Mouse (Mus musculus) stomach, embryonic 14.5 days (tissue): Measurements from ENCODE around the gene Mindy2. TPM values are rescaled to one million over a fixed set of nuclear protein-coding genes. Genes with fewer than 3 reads are reported as not detected.

Experiments
- ATAC-seq: fragments of 200-750 bp; cut with Nextera tagmentation; 2 replicates; pipeline ENCODE4 v1.8.0; 2017; ENCODE audit warnings: low read depth, moderate TSS enrichment; ENCODE audit not compliant: insufficient number of reproducible peaks, insufficient read depth, low FRiP score
- H3K27ac ChIP-seq: fragments of 300-500 bp; sonication (generic); 2 replicates; pipeline ENCODE4 v1.5.1; 2014; ENCODE audit warnings: mild to moderate bottlenecking, low read length, moderate library complexity, mixed read lengths
- H3K27me3 ChIP-seq: fragments of 300-500 bp; sonication (generic); 2 replicates; pipeline ENCODE4 v1.6.1; 2014; ENCODE audit warnings: low read length, control low read depth, mixed read lengths; ENCODE audit not compliant: control insufficient read depth, insufficient read depth
- H3K36me3 ChIP-seq: fragments of 300-500 bp; sonication (generic); 2 replicates; pipeline ENCODE4 v1.6.1; 2014; ENCODE audit warnings: mild to moderate bottlenecking, control low read depth, low read length, moderate library complexity, mixed read lengths; ENCODE audit not compliant: control insufficient read depth, insufficient read depth
- H3K4me1 ChIP-seq: fragments of 300-500 bp; sonication (generic); 2 replicates; pipeline ENCODE4 v1.6.1; 2014; ENCODE audit warnings: low read length, control low read depth, mixed read lengths; ENCODE audit not compliant: control insufficient read depth, insufficient read depth
- H3K4me2 ChIP-seq: fragments of 300-500 bp; sonication (generic); replicated peaks from 2 replicates; pipeline ENCODE4 v1.6.1; 2014; ENCODE audit warnings: low read depth, low read length, control low read depth
- H3K4me3 ChIP-seq: fragments of 300-500 bp; sonication (generic); 2 replicates; pipeline ENCODE4 v1.5.1; 2014; ENCODE audit warnings: low read depth, low read length, control low read depth
- H3K9ac ChIP-seq: fragments of 300-500 bp; sonication (generic); replicated peaks from 2 replicates; pipeline ENCODE4 v1.6.1; 2014; ENCODE audit warnings: low read depth, mild to moderate bottlenecking, control low read depth, low read length, moderate library complexity, mixed read lengths
- H3K9me3 ChIP-seq: fragments of 300-500 bp; sonication (generic); 2 replicates; pipeline ENCODE4 v1.6.1; 2016; ENCODE audit warnings: low read depth, low read length, control low read depth; ENCODE audit not compliant: control insufficient read depth
- WGBS: fragments of 180-500 bp; shearing (Covaris S2); extraction: QIAGEN DNeasy Blood & Tissue Kit; methylation state at CpG from one replicate; pipeline ENCODE4 v1.1.7; 2014; 5-methylcytosine and 5-hydroxymethylcytosine counted together
- polyA plus RNA-seq: library from polyadenylated mRNA; unstranded; fragments of >200 nt; fragmentation: Nextera tagmentation; extraction: Ambion mirVana; gene quantifications from 2 replicates; pipeline ENCODE4 v1.2.1, GENCODE M21; 2014

The Mindy2 gene
- polyA plus RNA-seq, 1 experiment from 2014 or later: 11.3 TPM

- Histone ChIP-seq H3K4me1 (no peaks in the 10 kb centered on the region), H3K27me3 (no peaks in the 10 kb centered on the region), H3K36me3 (no peaks in the 10 kb centered on the region), H3K27ac (no peak overlapping the region), H3K4me2 (no peak overlapping the region), H3K4me3 (no peak overlapping the region), H3K9me3 (no peaks in the 10 kb centered on the region), H3K9ac (no peak overlapping the region)
- WGBS: 83% methylated on average over 2 of the region's 2 CpGs
- ATAC-seq: no peak
Measured at GRCm38 (mm10) chr9:70688301-70688968, 31.5 kb upstream of the Mindy2 start.

- Histone ChIP-seq H3K4me1 (peaks cover 16% of the 10 kb centered on the region; the same call in 1 of the 2 replicates), H3K27me3 (no peaks in the 10 kb centered on the region), H3K27ac (no peak overlapping the region), H3K4me3 (no peak overlapping the region), H3K4me2 (no peak overlapping the region), H3K9me3 (no peaks in the 10 kb centered on the region), H3K36me3 (no peaks in the 10 kb centered on the region), H3K9ac (no peak overlapping the region)
- WGBS: 47% methylated on average over 1 of the region's 1 CpGs
- ATAC-seq: no peak
Measured at GRCm38 (mm10) chr9:70682202-70682601, 25.2 kb upstream of the Mindy2 start.

GRCm38 (mm10) chr9:70679132-70680091 is 22.4 kb upstream of the Mindy2 start:
- Histone ChIP-seq H3K36me3 (no peaks in the 10 kb centered on the region), H3K27ac (peak overlapping the region; percentile 97), H3K9ac (peak overlapping the region; percentile 96), H3K27me3 (no peaks in the 10 kb centered on the region), H3K4me2 (peak overlapping the region; percentile 71), H3K4me1 (peaks cover 16% of the 10 kb centered on the region; the same call in 1 of the 2 replicates), H3K9me3 (no peaks in the 10 kb centered on the region), H3K4me3 (peak overlapping the region; percentile 95)
- WGBS: under 1% methylated on average over 82 of the region's 103 CpGs
- ATAC-seq: peak; percentile 70

- no peaks in the 10 kb centered on the region for H3K27me3 ChIP-seq
- H3K4me3 ChIP-seq: peak within 1 kb of the TSS; percentile 95
- H3K9me3 ChIP-seq: no peaks in the 10 kb centered on the region
- ATAC-seq: peak; percentile 99
- peak within 1 kb of the TSS; percentile 96 for H3K9ac ChIP-seq
- no peaks in the 10 kb centered on the region for H3K36me3 ChIP-seq
- H3K4me1 ChIP-seq: peaks cover 16% of the 10 kb centered on the region; the same call in 1 of the 2 replicates
- H3K27ac ChIP-seq: peak within 1 kb of the TSS; percentile 97
- peak within 1 kb of the TSS; percentile 71 for H3K4me2 ChIP-seq
- WGBS: under 1% methylated on average over 48 of the region's 48 CpGs
Measured at GRCm38 (mm10) chr9:70678682-70679131, 21.7 kb upstream of the Mindy2 start, which contains the start of gene Adam10. Adam10 (plus strand) TSS chr9:70678997.

- no peak overlapping the region for H3K27ac ChIP-seq
- H3K36me3 ChIP-seq: no peaks in the 10 kb centered on the region
- H3K9ac ChIP-seq: no peak overlapping the region
- peaks cover 6% of the 10 kb centered on the region; the same call in 1 of the 2 replicates for H3K4me1 ChIP-seq
- H3K9me3 ChIP-seq: no peaks in the 10 kb centered on the region
- no peak overlapping the region for H3K4me3 ChIP-seq
- WGBS: 87% methylated on average over 5 of the region's 5 CpGs
- ATAC-seq: no peak
- H3K4me2 ChIP-seq: no peak overlapping the region
- H3K27me3 ChIP-seq: no peaks in the 10 kb centered on the region
Measured at GRCm38 (mm10) chr9:70675961-70676360, 19.0 kb upstream of the Mindy2 start.

GRCm38 (mm10) chr9:70675117-70675516 is 18.1 kb upstream of the Mindy2 start:
- H3K9me3 ChIP-seq: no peaks in the 10 kb centered on the region
- ATAC-seq: no peak
- no peak overlapping the region for H3K27ac ChIP-seq
- no peaks in the 10 kb centered on the region for H3K36me3 ChIP-seq
- WGBS: 76% methylated on average over 4 of the region's 4 CpGs
- H3K27me3 ChIP-seq: no peaks in the 10 kb centered on the region
- H3K9ac ChIP-seq: no peak overlapping the region
- H3K4me1 ChIP-seq: no peaks in the 10 kb centered on the region
- H3K4me2 ChIP-seq: no peak overlapping the region
- H3K4me3 ChIP-seq: no peak overlapping the region

- H3K27me3 ChIP-seq: no peaks in the 10 kb centered on the region
- H3K4me1 ChIP-seq: no peaks in the 10 kb centered on the region
- H3K9me3 ChIP-seq: no peaks in the 10 kb centered on the region
- 79% methylated on average over 4 of the region's 4 CpGs for WGBS
- H3K4me3 ChIP-seq: no peak overlapping the region
- no peaks in the 10 kb centered on the region for H3K36me3 ChIP-seq
- H3K27ac ChIP-seq: no peak overlapping the region
- ATAC-seq: no peak
- H3K4me2 ChIP-seq: no peak overlapping the region
- no peak overlapping the region for H3K9ac ChIP-seq
Measured at GRCm38 (mm10) chr9:70673656-70674055, 16.7 kb upstream of the Mindy2 start.

- Histone ChIP-seq H3K9ac (no peak overlapping the region), H3K27me3 (no peaks in the 10 kb centered on the region), H3K9me3 (no peaks in the 10 kb centered on the region), H3K36me3 (no peaks in the 10 kb centered on the region), H3K4me3 (no peak overlapping the region), H3K4me2 (no peak overlapping the region), H3K27ac (peak overlapping the region; percentile 18), H3K4me1 (no peaks in the 10 kb centered on the region)
- ATAC-seq: no peak
- 43% methylated on average over 10 of the region's 10 CpGs for WGBS
Measured at GRCm38 (mm10) chr9:70671772-70672579, 15.0 kb upstream of the Mindy2 start.
